Mouse (Mus musculus): Measurements from ENCODE around the gene Sart1. TPM values are rescaled to one million over a fixed set of nuclear protein-coding genes. Genes with fewer than 3 reads are reported as not detected.
A peak's percentile ranks its signal among the peaks of the same experiment; 100 is the strongest.

The Sart1 gene
- polyA plus RNA-seq, 1 experiment from 2014 or later, result 20.8 TPM

- Histone ChIP-seq H3K4me2 (ENCODE audit: low read depth, low read length) (no peak overlapping the region), H3K4me3 (ENCODE audit: low read depth, low read length) (no peak overlapping the region), H3K27me3 (ENCODE audit: insufficient read depth, low read length) (no peaks in the 10 kb centered on the region), H3K4me1 (ENCODE audit: insufficient read depth) (peaks cover 4% of the 10 kb centered on the region), H3K9ac (replicated peaks) (no peak overlapping the region), H3K9me3 (ENCODE audit: low read length) (no peaks in the 10 kb centered on the region), H3K27ac (ENCODE audit: low read depth) (no peak overlapping the region), H3K36me3 (replicated peaks; ENCODE audit: insufficient read depth, low read length) (no peaks in the 10 kb centered on the region)
- TF ChIP-seq CTCF (IDR thresholded peaks at IDR 0.05; ENCODE audit: low read depth) (no peak), EP300 (IDR thresholded peaks at IDR 0.05; ENCODE audit: low read depth) (no peak)
- DNase-seq (no peak), ATAC-seq (no peak)
- WGBS (ENCODE audit: insufficient replicate concordance), result 64% methylated on average over 4 of the region's 4 CpGs
Observed at GRCm38 (mm10) chr19:5395371-5395770, 6.9 kb upstream of the Sart1 start.

GRCm38 (mm10) chr19:5394168-5394567 lies 5.7 kb upstream of the Sart1 start:
- H3K9ac ChIP-seq (replicated peaks), result no peak overlapping the region
- no peak overlapping the region for H3K4me3 ChIP-seq (ENCODE audit: low read depth, low read length)
- no peaks in the 10 kb centered on the region for H3K36me3 ChIP-seq (replicated peaks; ENCODE audit: insufficient read depth, low read length)
- H3K9me3 ChIP-seq (ENCODE audit: low read length), result no peaks in the 10 kb centered on the region
- no peaks in the 10 kb centered on the region for H3K27me3 ChIP-seq (ENCODE audit: insufficient read depth, low read length)
- H3K4me2 ChIP-seq (ENCODE audit: low read depth, low read length), result no peak overlapping the region
- WGBS (ENCODE audit: insufficient replicate concordance), result 67% methylated on average over 10 of the region's 10 CpGs
- no peak overlapping the region for H3K27ac ChIP-seq (ENCODE audit: low read depth)
- DNase-seq (no peak), ATAC-seq (no peak)
- peaks cover 16% of the 10 kb centered on the region for H3K4me1 ChIP-seq (ENCODE audit: insufficient read depth)
- no peak for TF ChIP-seq CTCF (IDR thresholded peaks at IDR 0.05; ENCODE audit: low read depth)
- TF ChIP-seq EP300 (IDR thresholded peaks at IDR 0.05; ENCODE audit: low read depth), result no peak

- no peak overlapping the region for H3K9ac ChIP-seq (replicated peaks)
- peak overlapping the region; percentile 29 for H3K27ac ChIP-seq (ENCODE audit: low read depth)
- no peaks in the 10 kb centered on the region for H3K36me3 ChIP-seq (replicated peaks; ENCODE audit: insufficient read depth, low read length)
- DNase-seq (peak; percentile 66), ATAC-seq (no peak)
- peaks cover 21% of the 10 kb centered on the region for H3K4me1 ChIP-seq (ENCODE audit: insufficient read depth)
- H3K4me3 ChIP-seq (ENCODE audit: low read depth, low read length), result no peak overlapping the region
- no peaks in the 10 kb centered on the region for H3K27me3 ChIP-seq (ENCODE audit: insufficient read depth, low read length)
- 60% methylated on average over 4 of the region's 4 CpGs for WGBS (ENCODE audit: insufficient replicate concordance)
- H3K9me3 ChIP-seq (ENCODE audit: low read length), result no peaks in the 10 kb centered on the region
- no peak overlapping the region for H3K4me2 ChIP-seq (ENCODE audit: low read depth, low read length)
- no peak for TF ChIP-seq EP300 (IDR thresholded peaks at IDR 0.05; ENCODE audit: low read depth)
- no peak for TF ChIP-seq CTCF (IDR thresholded peaks at IDR 0.05; ENCODE audit: low read depth)
Observed at GRCm38 (mm10) chr19:5392892-5393291, 4.4 kb upstream of the Sart1 start.

DNA sequence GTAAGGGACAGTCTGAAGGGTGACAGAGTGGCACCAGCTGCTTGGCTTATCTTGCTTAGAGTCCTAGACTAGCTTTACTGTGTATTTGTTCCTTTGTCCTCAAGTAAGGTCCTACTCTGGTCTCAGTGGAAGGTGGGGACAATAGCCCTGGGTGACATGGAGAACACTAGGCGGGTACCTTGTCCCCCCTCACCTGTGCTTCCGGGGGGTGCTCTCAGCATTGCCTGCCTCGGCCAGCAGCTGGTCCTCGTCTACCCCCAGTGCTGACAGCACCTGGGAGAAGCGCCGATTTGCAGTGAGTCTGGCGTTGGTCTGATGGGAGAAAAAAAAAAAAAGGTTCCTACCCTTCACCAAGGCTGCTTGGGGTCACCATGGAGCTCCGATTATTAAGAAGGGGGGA lies 1.9 kb upstream of the Sart1 start:
- DNase-seq (peak; percentile 12), ATAC-seq (no peak)
- Histone ChIP-seq H3K9me3 (ENCODE audit: low read length) (no peaks in the 10 kb centered on the region), H3K4me2 (ENCODE audit: low read depth, low read length) (peak overlapping the region; percentile 77), H3K27ac (ENCODE audit: low read depth) (peak overlapping the region; percentile 87), H3K27me3 (ENCODE audit: insufficient read depth, low read length) (no peaks in the 10 kb centered on the region), H3K36me3 (replicated peaks; ENCODE audit: insufficient read depth, low read length) (peaks cover 5% of the 10 kb centered on the region), H3K9ac (replicated peaks) (peak overlapping the region; percentile 90), H3K4me1 (ENCODE audit: insufficient read depth) (peaks cover 36% of the 10 kb centered on the region), H3K4me3 (ENCODE audit: low read depth, low read length) (peak overlapping the region; percentile 85)
- no peak for TF ChIP-seq CTCF (IDR thresholded peaks at IDR 0.05; ENCODE audit: low read depth)
- TF ChIP-seq EP300 (IDR thresholded peaks at IDR 0.05; ENCODE audit: low read depth), result no peak
- WGBS (ENCODE audit: insufficient replicate concordance), result 63% methylated on average over 8 of the region's 8 CpGs

- no peaks in the 10 kb centered on the region for H3K9me3 ChIP-seq (ENCODE audit: low read length)
- H3K4me1 ChIP-seq (ENCODE audit: insufficient read depth), result peaks cover 36% of the 10 kb centered on the region
- H3K4me2 ChIP-seq (ENCODE audit: low read depth, low read length), result peak overlapping the region; percentile 77
- H3K4me3 ChIP-seq (ENCODE audit: low read depth, low read length), result peak overlapping the region; percentile 85
- H3K36me3 ChIP-seq (replicated peaks; ENCODE audit: insufficient read depth, low read length), result peaks cover 12% of the 10 kb centered on the region
- DNase-seq (peak; percentile 70), ATAC-seq (peak; percentile 53)
- WGBS (ENCODE audit: insufficient replicate concordance), result 1% methylated on average over 12 of the region's 12 CpGs
- no peak for TF ChIP-seq CTCF (IDR thresholded peaks at IDR 0.05; ENCODE audit: low read depth)
- no peak for TF ChIP-seq EP300 (IDR thresholded peaks at IDR 0.05; ENCODE audit: low read depth)
- peak overlapping the region; percentile 87 for H3K27ac ChIP-seq (ENCODE audit: low read depth)
- no peaks in the 10 kb centered on the region for H3K27me3 ChIP-seq (ENCODE audit: insufficient read depth, low read length)
- peak overlapping the region; percentile 90 for H3K9ac ChIP-seq (replicated peaks)
Observed at GRCm38 (mm10) chr19:5389647-5390046, 1.1 kb upstream of the Sart1 start.

- WGBS (ENCODE audit: insufficient replicate concordance), result under 1% methylated on average over 42 of the region's 43 CpGs
Observed at GRCm38 (mm10) chr19:5388011-5388441, 477 bp downstream of the Sart1 start.

GRCm38 (mm10) chr19:5384715-5385114 lies 3.8 kb downstream of the Sart1 start:
- Histone ChIP-seq H3K4me2 (ENCODE audit: low read depth, low read length) (no peak overlapping the region), H3K9ac (replicated peaks) (no peak overlapping the region), H3K9me3 (ENCODE audit: low read length) (no peaks in the 10 kb centered on the region), H3K4me1 (ENCODE audit: insufficient read depth) (peaks cover 26% of the 10 kb centered on the region), H3K27me3 (ENCODE audit: insufficient read depth, low read length) (no peaks in the 10 kb centered on the region), H3K27ac (ENCODE audit: low read depth) (no peak overlapping the region), H3K4me3 (ENCODE audit: low read depth, low read length) (no peak overlapping the region), H3K36me3 (replicated peaks; ENCODE audit: insufficient read depth, low read length) (peaks cover 61% of the 10 kb centered on the region)
- no peak for DNase-seq
- TF ChIP-seq CTCF (IDR thresholded peaks at IDR 0.05; ENCODE audit: low read depth) (no peak), EP300 (IDR thresholded peaks at IDR 0.05; ENCODE audit: low read depth) (no peak)
- WGBS (ENCODE audit: insufficient replicate concordance), result 82% methylated on average over 8 of the region's 8 CpGs
- ATAC-seq, result no peak

More at GRCm38 (mm10) chr19:5388011-5388441, 477 bp downstream of the Sart1 start:
- TF ChIP-seq CTCF (IDR thresholded peaks at IDR 0.05; ENCODE audit: low read depth), result no peak
- TF ChIP-seq EP300 (IDR thresholded peaks at IDR 0.05; ENCODE audit: low read depth), result no peak
- H3K4me2 ChIP-seq (ENCODE audit: low read depth, low read length), result peak overlapping the region; percentile 77
- H3K27ac ChIP-seq (ENCODE audit: low read depth), result peak overlapping the region; percentile 87
- ATAC-seq (peak; percentile 54), DNase-seq (peak; percentile 66)
- H3K4me1 ChIP-seq (ENCODE audit: insufficient read depth), result peaks cover 36% of the 10 kb centered on the region
- no peaks in the 10 kb centered on the region for H3K9me3 ChIP-seq (ENCODE audit: low read length)
- H3K36me3 ChIP-seq (replicated peaks; ENCODE audit: insufficient read depth, low read length), result peaks cover 27% of the 10 kb centered on the region
- H3K4me3 ChIP-seq (ENCODE audit: low read depth, low read length), result peak overlapping the region; percentile 85
- no peaks in the 10 kb centered on the region for H3K27me3 ChIP-seq (ENCODE audit: insufficient read depth, low read length)
- H3K9ac ChIP-seq (replicated peaks), result peak overlapping the region; percentile 90
